Mouse (Mus musculus) brain, embryonic 14.5 days (tissue): Measurements from ENCODE around the gene U2af1.

ENCODE experiments used
- CTCF ChIP-seq: fragments of 200-500 bp; IDR thresholded peaks from 2 replicates; pipeline ENCODE4 v1.5.1; 2012; ENCODE audit warnings: inconsistent platforms, mild to moderate bottlenecking, moderate library complexity, borderline replicate concordance; ENCODE audit not compliant: insufficient read depth, insufficient read length; ENCODE audit errors: extremely low read depth
- POLR2A ChIP-seq: fragments of 200-500 bp; IDR thresholded peaks from 2 replicates; pipeline ENCODE4 v1.6.1; 2012; ENCODE audit warnings: mild to moderate bottlenecking, inconsistent platforms, borderline replicate concordance; ENCODE audit not compliant: poor library complexity, insufficient read depth, insufficient read length, severe bottlenecking; ENCODE audit errors: extremely low read depth

GRCm38 (mm10) chr17:31668306-31668705 is 9.6 kb upstream of the U2af1 start:
- TF ChIP-seq POLR2A: no peak
- no peak for TF ChIP-seq CTCF
